ENCODE assay signal across 15 mouse cellular contexts in the genomic region with DNA sequence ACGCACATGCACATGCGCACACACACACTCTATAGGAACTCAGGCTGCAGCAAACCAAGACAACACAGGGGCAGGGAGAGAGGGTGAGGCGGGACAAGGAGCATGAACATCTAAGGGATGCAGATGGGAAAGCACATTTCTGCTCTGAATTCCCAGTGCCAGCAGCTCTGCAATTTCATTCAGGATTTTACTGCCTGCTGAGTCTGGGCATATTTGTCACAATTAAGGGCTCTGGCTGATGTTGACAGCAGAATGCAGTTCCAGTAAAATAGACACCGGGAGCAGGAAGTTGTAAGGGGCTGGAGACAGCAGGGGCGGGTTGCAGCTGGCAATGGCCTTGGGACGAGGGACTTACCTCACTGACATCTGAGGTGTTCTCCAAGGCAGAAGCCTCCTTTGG.
"Had no signal": no experiment of that assay in that cellular context is flagged by ENCODE, and none has a peak within 500 bp of the region (broad histone marks: within the 10 kb centered on the region; RNA-seq: fewer than 3 reads in every experiment).

No protein-coding gene starts in this region.

- H3K9ac ChIP-seq: liver, embryonic 15.5 days had no signal

- H3K36me3 ChIP-seq: liver, embryonic 15.5 days had no signal

- DNase-seq: kidney, adult 8-10 months; kidney, postnatal 25 days; lung, adult 2 months; lung, postnatal 36 days; retina, postnatal 1 day; right cerebral cortex, postnatal 4 days; spleen, adult 18-20 months; thymus, adult 18-20 months; thymus, postnatal 25 days had no signal

- H3K4me3 ChIP-seq: left cerebral cortex, adult 2 months; limb, embryonic 10.5 days; liver, embryonic 15.5 days; midbrain, embryonic 10.5 days had no signal

- H3K27me3 ChIP-seq: liver, embryonic 15.5 days had no signal

- H3K9me3 ChIP-seq: limb, embryonic 10.5 days; liver, embryonic 15.5 days; midbrain, embryonic 10.5 days had no signal

- H3K27ac ChIP-seq: left cerebral cortex, adult 2 months; limb, embryonic 10.5 days; liver, embryonic 15.5 days had no signal

- ATAC-seq: lung, postnatal 0 days had no signal

- H3K4me2 ChIP-seq: liver, embryonic 11.5 days; liver, embryonic 15.5 days had no signal
